Mouse (Mus musculus) ES-E14 (cell line): ENCODE data around the gene Errfi1. TPM values are rescaled to one million over a fixed set of nuclear protein-coding genes. Genes with fewer than 3 reads are reported as not detected.

ENCODE experiments used
- DNase-seq: peaks from one replicate; pipeline ENCODE4 v3.0.0-alpha.2; 2013; ENCODE audit warnings: low read depth, low spot score
- H3K27ac ChIP-seq: 2 replicates; pipeline ENCODE4 v1.5.1; 2012; ENCODE audit warnings: low read depth, mild to moderate bottlenecking, low read length, moderate library complexity, mixed read lengths; ENCODE audit not compliant: poor library complexity, insufficient read depth, severe bottlenecking
- H3K36me3 ChIP-seq: 2 replicates; pipeline ENCODE4 v1.6.1; 2012; ENCODE audit warnings: mild to moderate bottlenecking, low read length, moderate library complexity, mixed read lengths; ENCODE audit not compliant: control insufficient read depth, poor library complexity, insufficient read depth, severe bottlenecking
- H3K4me1 ChIP-seq, 2 experiments: fragments of 150-350 bp in 1 of 2; sonication (generic) in 1 of 2; 2 replicates each; pipeline ENCODE4 v1.6.1; 2012; ENCODE audit warnings: low read length in 2 of 2, mild to moderate bottlenecking in 1 of 2, mixed read lengths in 1 of 2; ENCODE audit not compliant: control insufficient read depth in 2 of 2, insufficient read depth in 2 of 2, poor library complexity in 1 of 2
- H3K4me3 ChIP-seq, 2 experiments: fragments of 150-350 bp in 1 of 2; sonication (generic) in 1 of 2; 2 replicates each; pipeline ENCODE4 v1.5.1; 2012; ENCODE audit warnings: low read length in 2 of 2, low read depth in 1 of 2, mild to moderate bottlenecking in 1 of 2, mixed read lengths in 1 of 2; ENCODE audit not compliant: insufficient read depth in 1 of 2, poor library complexity in 1 of 2, severe bottlenecking in 1 of 2
- H3K9ac ChIP-seq: 2 replicates; pipeline ENCODE4 v1.6.1; 2012; ENCODE audit warnings: low read depth, mild to moderate bottlenecking, low read length, mixed read lengths; ENCODE audit not compliant: poor library complexity, insufficient read depth, severe bottlenecking
- H3K9me3 ChIP-seq: fragments of 150-350 bp; sonication (generic); 2 replicates; pipeline ENCODE4 v1.6.1; 2012; ENCODE audit warnings: low read depth, mild to moderate bottlenecking, low read length; ENCODE audit not compliant: control insufficient read depth, insufficient read depth
- CHD2 ChIP-seq: IDR thresholded peaks from 2 replicates; pipeline ENCODE4 v1.6.1; 2014; ENCODE audit warnings: mild to moderate bottlenecking, low read depth, low read length, inconsistent platforms
- HCFC1 ChIP-seq: IDR thresholded peaks from 2 replicates; pipeline ENCODE4 v1.6.1; 2012; ENCODE audit warnings: low read length, inconsistent platforms, borderline replicate concordance; ENCODE audit not compliant: insufficient read depth
- MAFK ChIP-seq: IDR thresholded peaks from 2 replicates; pipeline ENCODE4 v1.6.1; 2014; ENCODE audit warnings: mild to moderate bottlenecking, low read depth, low read length, inconsistent platforms; ENCODE audit not compliant: insufficient read depth
- ZC3H11A ChIP-seq: IDR thresholded peaks from 2 replicates; pipeline ENCODE4 v1.6.1; 2012; ENCODE audit warnings: low read depth, mild to moderate bottlenecking, inconsistent platforms, low read length, borderline replicate concordance
- ZNF384 ChIP-seq: IDR thresholded peaks from 2 replicates; pipeline ENCODE4 v1.6.1; 2012; ENCODE audit warnings: low read depth, low read length, inconsistent platforms
- in situ Hi-C, 2 experiments: fragments of 600-800 bp; cut with MboI; formaldehyde crosslinking; loops; one replicate each; pipeline ENCODE4 v1.15.1; 2025; ENCODE audit warnings: low sequenced_read_pairs in 2 of 2, inconsistent platforms in 1 of 2; ENCODE audit not compliant: unreplicated experiment in 2 of 2
- total RNA-seq: library from RNA; depleted of rRNA; stranded (reverse); fragments of 300-350 nt; gene quantifications from 2 replicates; pipeline ENCODE4 v1.2.3, GENCODE M21; 2012

The Errfi1 gene
- total RNA-seq, 1 experiment, result 38.0 TPM

- H3K4me1 ChIP-seq, result peaks cover 0 to 5% of the 10 kb centered on the region in 2 experiments; a peak in 1 of 4 replicates
- in situ Hi-C loops, result no loop called here
- no peaks in the 10 kb centered on the region for H3K9me3 ChIP-seq
- no peak overlapping the region for H3K27ac ChIP-seq
- no peak for TF ChIP-seq ZNF384
- TF ChIP-seq HCFC1, result no peak
- TF ChIP-seq CHD2, result no peak
- no peak for TF ChIP-seq ZC3H11A
- TF ChIP-seq MAFK, result no peak
- no peak overlapping the region for H3K9ac ChIP-seq
- no peak overlapping the region for H3K4me3 ChIP-seq
- H3K36me3 ChIP-seq, result no peaks in the 10 kb centered on the region
- no peak for DNase-seq
Observed at GRCm38 (mm10) chr4:150809323-150809722, 44.4 kb upstream of the Errfi1 start.

GRCm38 (mm10) chr4:150815144-150815543, 38.6 kb upstream of the Errfi1 start:
- no peak for DNase-seq
- TF ChIP-seq CHD2, result no peak
- no peak for TF ChIP-seq ZC3H11A
- TF ChIP-seq ZNF384, result no peak
- TF ChIP-seq HCFC1, result no peak
- TF ChIP-seq MAFK, result no peak
- Histone ChIP-seq H3K27ac (no peak overlapping the region), H3K4me3 (no peak overlapping the region), H3K9ac (no peak overlapping the region), H3K4me1 (peaks cover 0 to 3% of the 10 kb centered on the region in 2 experiments; a peak in 1 of 4 replicates), H3K36me3 (no peaks in the 10 kb centered on the region), H3K9me3 (no peaks in the 10 kb centered on the region)
- in situ Hi-C loops, result no loop called here

GRCm38 (mm10) chr4:150816414-150816951, 37.2 kb upstream of the Errfi1 start:
- no peak for TF ChIP-seq MAFK
- TF ChIP-seq CHD2, result no peak
- TF ChIP-seq ZNF384, result no peak
- no peak for TF ChIP-seq ZC3H11A
- TF ChIP-seq HCFC1, result no peak
- no peak for DNase-seq
- in situ Hi-C loops, result no loop called here
- Histone ChIP-seq H3K4me3 (no peak overlapping the region), H3K36me3 (no peaks in the 10 kb centered on the region), H3K9ac (no peak overlapping the region), H3K9me3 (no peaks in the 10 kb centered on the region), H3K27ac (no peak overlapping the region), H3K4me1 (peaks cover 0 to 8% of the 10 kb centered on the region in 2 experiments; a peak in 1 of 4 replicates)

- H3K4me1 ChIP-seq, result peaks cover 0 to 23% of the 10 kb centered on the region in 2 experiments; a peak in 2 of 4 replicates
- no peak for DNase-seq
- in situ Hi-C loops, result no loop called here
- no peak overlapping the region for H3K9ac ChIP-seq
- H3K36me3 ChIP-seq, result no peaks in the 10 kb centered on the region
- no peak for TF ChIP-seq ZC3H11A
- TF ChIP-seq CHD2, result no peak
- no peak for TF ChIP-seq HCFC1
- TF ChIP-seq ZNF384, result no peak
- no peak for TF ChIP-seq MAFK
- no peak overlapping the region for H3K4me3 ChIP-seq
- H3K9me3 ChIP-seq, result no peaks in the 10 kb centered on the region
- H3K27ac ChIP-seq, result no peak overlapping the region
Observed at GRCm38 (mm10) chr4:150819126-150819910, 34.4 kb upstream of the Errfi1 start.
